Mouse (Mus musculus) left cerebral cortex, postnatal 14 days (tissue): ENCODE data around the gene Fam222a. TPM values are rescaled to one million over a fixed set of nuclear protein-coding genes. Genes with fewer than 3 reads are reported as not detected.

ENCODE experiments used
- DNase-seq, 2 experiments: peaks; one replicate each; pipeline ENCODE4 v3.0.0; 2021 to 2022; ENCODE audit warnings: low spot score in 2 of 2, mixed read lengths in 1 of 2
- intact Hi-C: fragments of 180-260 bp; cut with DNase I; formaldehyde crosslinking; loops from one replicate; pipeline ENCODE4 v1.15.1; 2025
- long read RNA-seq, 2 experiments: library from polyadenylated mRNA; stranded (forward); transcript quantifications; one replicate each; pipeline ENCODE4 v2.0.0; 2021
- total RNA-seq, 2 experiments: library from RNA; stranded (reverse); gene quantifications; 2 replicates each; pipeline ENCODE4 v1.2.3; 2021

The Fam222a gene
- total RNA-seq, result 1 to 10 TPM; 8.1 to 9.0 TPM
- long read RNA-seq, experiment 1, partial matches to known transcripts, result 3 of 3 reads
- long read RNA-seq, experiment 1, other reads (novel, unspliced or antisense), result 0 of 3 reads
- long read RNA-seq, experiment 2, transcript Fam222a-201 (3 exons, 2,930 nt), result major isoform, 5 of 11 reads
- long read RNA-seq, experiment 2, partial matches to known transcripts, result 6 of 11 reads
- long read RNA-seq, experiment 2, other reads (novel, unspliced or antisense), result 0 of 11 reads

GRCm38 (mm10) chr5:114567565-114568197, at the start of gene Fam222a:
Gene Fam222a (plus strand): TSS chr5:114568016.
- intact Hi-C loops, result loop anchor here (5.0 kb wide), 2 partner anchors 105 to 125 kb away; partner anchors contain the start of genes Mmab and Mvk
- peak; percentile 54 to 67 for DNase-seq

DNA sequence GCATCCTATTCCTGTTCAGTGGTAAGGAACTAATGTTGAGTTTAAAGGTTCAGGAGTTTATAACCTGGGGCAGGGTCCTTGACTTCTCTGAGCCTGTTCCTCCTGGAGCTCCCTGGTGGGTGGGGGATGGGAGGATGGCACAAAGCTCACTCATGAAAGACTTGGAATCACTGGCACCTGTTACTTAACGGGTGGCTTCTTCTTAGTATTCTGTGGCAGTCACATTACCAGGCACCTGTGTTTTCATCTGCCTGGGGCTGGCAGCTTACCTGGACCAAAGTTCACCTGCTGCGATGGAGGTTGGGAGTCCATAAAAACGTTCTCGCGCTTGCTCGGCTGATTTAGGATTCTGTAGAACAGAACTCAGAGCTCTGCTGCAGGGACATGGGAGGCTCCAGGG, 39.5 kb upstream of the Fam222a start:
- intact Hi-C loops, result no loop called here
- no peak for DNase-seq

- DNase-seq, result no peak
- intact Hi-C loops, result no loop called here
Measured at GRCm38 (mm10) chr5:114530337-114530736, 37.5 kb upstream of the Fam222a start.

GRCm38 (mm10) chr5:114532055-114532454, 35.8 kb upstream of the Fam222a start:
- DNase-seq, result no peak
- intact Hi-C loops, result no loop called here

DNA sequence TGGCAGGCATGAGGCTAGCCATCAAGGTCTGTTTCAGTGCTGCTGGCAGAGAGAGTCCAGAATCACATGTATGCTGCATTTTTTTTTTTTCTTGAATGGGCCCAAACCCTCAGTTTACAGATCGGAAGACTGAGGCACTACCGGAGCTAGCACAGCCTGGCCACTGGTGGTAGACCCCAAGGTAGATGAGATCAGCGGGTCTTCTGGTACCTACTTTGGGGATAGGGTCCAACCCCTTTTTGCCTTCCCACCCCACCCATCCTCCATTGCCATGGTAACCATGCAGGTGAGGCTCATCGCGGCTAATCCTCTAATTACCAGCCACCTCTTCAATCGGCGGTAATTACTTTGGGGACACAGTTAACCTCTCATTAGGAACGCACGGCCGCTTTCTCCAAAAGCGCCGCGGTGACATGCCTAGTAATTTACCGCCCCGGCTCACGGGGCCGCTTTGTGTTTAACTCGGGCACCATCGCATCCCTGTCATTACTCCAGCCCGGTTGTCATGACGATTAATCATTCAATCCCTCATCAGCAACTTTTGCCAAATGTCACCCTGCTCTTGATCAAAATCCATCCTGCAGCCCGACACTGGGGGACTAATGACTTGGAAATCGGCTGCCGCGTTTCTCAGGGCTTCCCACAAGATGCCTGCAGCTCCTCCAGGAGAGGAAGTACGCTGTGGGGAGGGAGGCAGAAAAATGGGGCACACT, 30.4 kb upstream of the Fam222a start:
- intact Hi-C loops, result no loop called here
- DNase-seq, result peak; percentile 20 to 23

DNA sequence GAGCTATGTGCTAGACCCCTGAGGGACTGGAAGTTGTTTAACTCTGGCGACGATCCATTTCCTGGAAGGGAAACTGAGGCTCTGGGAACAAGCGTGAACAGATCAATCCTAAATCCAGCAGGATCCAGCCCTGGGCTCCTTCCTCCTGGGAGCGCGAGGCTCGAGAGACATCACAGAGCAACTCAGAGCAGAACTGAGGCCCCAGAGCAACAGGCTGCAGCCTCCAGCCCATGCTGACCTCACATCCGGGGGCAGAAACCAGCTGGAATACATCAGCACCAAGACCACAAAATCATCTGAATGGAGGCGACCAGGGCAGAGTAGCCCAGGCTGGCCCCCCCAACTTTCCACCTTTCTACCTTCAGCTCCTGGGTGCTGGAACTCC, 29.8 kb upstream of the Fam222a start:
- intact Hi-C loops, result no loop called here
- DNase-seq, result no peak

GRCm38 (mm10) chr5:114538752-114539151, 29.1 kb upstream of the Fam222a start:
- intact Hi-C loops, result no loop called here
- DNase-seq, result no peak

- DNase-seq, result no peak
- intact Hi-C loops, result no loop called here
Measured at GRCm38 (mm10) chr5:114539766-114540165, 28.1 kb upstream of the Fam222a start.

- DNase-seq, result no peak
- intact Hi-C loops, result no loop called here
Measured at GRCm38 (mm10) chr5:114541656-114542445, 26.0 kb upstream of the Fam222a start.

- intact Hi-C loops, result no loop called here
- DNase-seq, result no peak
Measured at GRCm38 (mm10) chr5:114543656-114544055, 24.2 kb upstream of the Fam222a start.

DNA sequence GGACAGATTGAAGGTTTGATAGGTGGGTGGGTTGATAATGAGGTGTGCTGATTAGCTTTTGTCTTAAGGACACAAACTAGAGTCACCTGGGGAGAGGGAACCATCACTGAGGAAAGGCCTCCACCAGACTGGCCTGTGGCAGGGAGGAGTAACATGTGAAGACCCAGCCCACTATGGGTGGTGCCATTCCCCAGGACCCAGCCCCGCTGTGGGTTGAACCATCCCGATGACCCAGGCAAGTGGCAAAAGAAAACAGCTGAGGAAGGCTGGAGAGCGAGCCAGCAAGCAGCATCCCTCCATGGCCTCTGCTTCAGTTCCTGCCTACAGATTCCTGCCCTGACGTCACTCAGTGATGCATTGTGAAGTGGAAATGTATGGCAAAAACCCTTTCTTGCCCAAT, 23.6 kb upstream of the Fam222a start:
- no peak for DNase-seq
- intact Hi-C loops, result no loop called here

- intact Hi-C loops, result no loop called here
- DNase-seq, result no peak
Measured at GRCm38 (mm10) chr5:114545076-114545475, 22.7 kb upstream of the Fam222a start.

- intact Hi-C loops, result no loop called here
Measured at GRCm38 (mm10) chr5:114548976-114549375, 18.8 kb upstream of the Fam222a start.

DNA sequence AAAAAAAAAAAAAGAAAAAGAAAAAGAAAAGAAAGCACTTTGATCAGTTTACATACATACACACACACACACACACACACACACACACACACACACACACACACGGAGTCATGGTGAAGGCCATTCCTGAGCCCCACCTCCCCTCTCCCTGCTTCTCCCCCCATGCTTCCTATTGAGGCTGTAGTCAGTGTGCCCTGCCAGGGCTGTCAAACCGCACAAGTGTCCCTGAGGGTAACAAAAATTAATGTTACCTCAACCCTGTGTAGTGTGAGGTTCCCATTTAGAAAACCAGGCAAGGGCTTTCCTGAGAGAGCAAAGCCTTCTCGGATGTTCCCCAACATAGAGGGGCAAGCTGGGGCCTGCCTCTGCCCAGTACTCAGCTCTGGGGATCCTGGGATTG, 18.0 kb upstream of the Fam222a start:
- intact Hi-C loops, result no loop called here
- no peak for DNase-seq

More at GRCm38 (mm10) chr5:114548976-114549375, 18.8 kb upstream of the Fam222a start:
- no peak for DNase-seq

DNA sequence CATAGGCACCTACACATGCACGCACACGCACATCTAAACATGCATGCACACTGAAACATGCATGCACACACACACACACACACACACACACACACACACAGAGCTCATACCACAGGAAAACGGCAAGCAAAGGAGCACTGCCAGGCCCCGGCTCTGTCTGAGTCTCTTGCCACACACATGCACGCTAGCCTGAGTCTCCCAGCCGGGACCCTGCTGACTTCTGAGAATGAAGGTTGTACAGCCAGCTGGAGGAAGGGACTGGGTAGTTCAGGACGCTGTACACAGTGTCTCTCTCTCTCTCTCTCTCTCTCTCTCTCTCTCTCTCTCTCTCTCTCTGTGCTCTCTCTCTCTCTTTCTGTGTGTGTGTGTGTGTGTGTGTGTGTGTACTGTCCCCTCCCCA, 17.4 kb upstream of the Fam222a start:
- DNase-seq, result no peak
- intact Hi-C loops, result no loop called here

- intact Hi-C loops, result no loop called here
- DNase-seq, result no peak
Measured at GRCm38 (mm10) chr5:114550886-114551492, 16.8 kb upstream of the Fam222a start.

- no peak for DNase-seq
- intact Hi-C loops, result no loop called here
Measured at GRCm38 (mm10) chr5:114552507-114553208, 15.2 kb upstream of the Fam222a start.

DNA sequence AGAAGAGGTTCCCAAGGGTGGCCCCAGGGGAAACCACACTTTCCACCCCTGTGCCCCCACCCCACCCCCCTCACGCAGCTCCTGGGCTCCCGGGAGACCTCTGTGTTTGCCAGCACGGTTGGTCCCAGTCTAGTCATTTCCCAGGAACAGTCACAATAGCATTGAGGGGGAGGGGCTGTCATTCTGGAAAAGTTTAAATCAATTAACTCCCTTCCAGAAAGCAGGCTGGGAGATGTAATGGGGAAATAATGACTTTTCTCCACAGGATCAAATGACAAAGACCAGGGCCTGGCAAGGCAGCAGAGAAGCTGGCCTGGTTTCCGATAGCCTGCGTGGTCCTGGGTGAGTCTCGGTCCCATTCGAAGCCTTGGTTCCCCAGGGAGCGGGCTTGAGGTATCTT, 14.1 kb upstream of the Fam222a start:
- no peak for DNase-seq
- intact Hi-C loops, result no loop called here

DNA sequence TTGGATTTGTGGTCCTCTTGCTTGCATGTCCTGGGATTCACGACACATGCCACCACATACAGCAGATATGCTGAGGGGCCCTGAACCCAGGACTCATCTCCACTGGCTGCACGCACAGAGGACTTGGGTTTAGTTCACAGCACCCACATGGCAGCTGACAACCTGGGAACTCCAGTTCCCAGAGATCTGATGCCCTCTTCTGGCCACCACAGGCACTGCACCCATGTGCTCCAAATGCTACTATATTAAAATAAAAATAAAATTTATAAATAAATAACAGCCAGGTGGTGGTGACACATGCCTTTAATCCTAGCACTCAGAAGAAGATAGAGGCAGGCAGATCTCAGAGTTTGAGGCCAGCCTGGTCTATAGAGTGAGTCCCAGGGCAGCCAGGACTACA, 12.4 kb upstream of the Fam222a start:
- no peak for DNase-seq
- intact Hi-C loops, result no loop called here
